Mouse (Mus musculus): ENCODE measurements around the gene Rab11a.

The Rab11a gene

GRCm38 (mm10) chr9:64690771-64691170, 46.8 kb downstream of the Rab11a start:
- DNase-seq: no peak

GRCm38 (mm10) chr9:64688015-64688394, 49.6 kb downstream of the Rab11a start:
- DNase-seq: peak; percentile 37

GRCm38 (mm10) chr9:64687122-64688014, 50.2 kb downstream of the Rab11a start:
- no peak for DNase-seq

GRCm38 (mm10) chr9:64671341-64672319, 65.9 kb downstream of the Rab11a start:
- DNase-seq: peak; percentile 14

GRCm38 (mm10) chr9:64668001-64668400, 69.6 kb downstream of the Rab11a start:
- no peak for DNase-seq

- peak; percentile 28 for DNase-seq
These were observed 70.0 kb downstream of the Rab11a start for GRCm38 (mm10) chr9:64667513-64667912.

GRCm38 (mm10) chr9:64666549-64666948, 71.0 kb downstream of the Rab11a start:
- peak; percentile 3 for DNase-seq

All from lung, postnatal 36 days (tissue).